In genomic region chr15:4027671-4028410, GRCm38 (mm10) we compare ENCODE assay signal across 8 mouse cellular contexts. TPM values are rescaled to one million over a fixed set of nuclear protein-coding genes. Genes with fewer than 3 reads are reported as not detected.
A peak's percentile ranks its signal among the peaks of the same experiment; 100 is the strongest.
DNase-seq lines count a peak whose midpoint lies in the region; ATAC-seq and TF ChIP-seq lines count a peak whose summit lies in the region.

No protein-coding gene starts in this region.

- H3K36me3 ChIP-seq in lung, postnatal 0 days (ENCODE audit: insufficient read depth, low read length): no peaks in the 10 kb centered on the region
- H3K36me3 ChIP-seq in embryonic facial prominence, embryonic 14.5 days (ENCODE audit: control insufficient read depth, insufficient read depth, low read length): no peaks in the 10 kb centered on the region
- no peaks in the 10 kb centered on the region for H3K36me3 ChIP-seq in kidney, embryonic 14.5 days (ENCODE audit: control insufficient read depth, insufficient read depth, low read length)
- no peaks in the 10 kb centered on the region for H3K36me3 ChIP-seq in neural tube, embryonic 12.5 days

- 6% methylated on average over 6 of the region's 6 CpGs for WGBS in lung, postnatal 0 days
- whole genome bisulfite sequencing in embryonic facial prominence, embryonic 14.5 days: 6% methylated on average over 6 of the region's 6 CpGs
- 3% methylated on average over 6 of the region's 6 CpGs for WGBS in kidney, embryonic 14.5 days
- WGBS in neural tube, embryonic 12.5 days: 6% methylated on average over 6 of the region's 6 CpGs

- TF ChIP-seq EP300 in lung, postnatal 0 days (IDR thresholded peaks at IDR 0.05): no peak

- H3K9ac ChIP-seq in lung, postnatal 0 days (replicated peaks; ENCODE audit: low read depth): peak overlapping the region; percentile 73
- peak overlapping the region; percentile 88 for H3K9ac ChIP-seq in embryonic facial prominence, embryonic 14.5 days (ENCODE audit: low read depth, low read length)
- peak overlapping the region; percentile 85; the same call in 1 of the 2 replicates for H3K9ac ChIP-seq in kidney, embryonic 14.5 days (ENCODE audit: low read depth, low read length)
- H3K9ac ChIP-seq in neural tube, embryonic 12.5 days: peak overlapping the region; percentile 77; the same call in 1 of the 2 replicates

- H3K27ac ChIP-seq in lung, postnatal 0 days (ENCODE audit: low read length): 0 out of 2 replicates have a peak overlapping the region, but pooled peaks have one; percentile 93
- H3K27ac ChIP-seq in embryonic facial prominence, embryonic 14.5 days (replicated peaks; ENCODE audit: low read depth, low read length): peak overlapping the region; percentile 99
- H3K27ac ChIP-seq in kidney, embryonic 14.5 days (ENCODE audit: low read depth, low read length): peak overlapping the region; percentile 97; the same call in 1 of the 2 replicates
- no peak overlapping the region for H3K27ac ChIP-seq in neural tube, embryonic 12.5 days

- peak overlapping the region; percentile 91 for H3K4me2 ChIP-seq in lung, postnatal 0 days (replicated peaks; ENCODE audit: low read depth, low read length)
- peak overlapping the region; percentile 62 for H3K4me2 ChIP-seq in embryonic facial prominence, embryonic 14.5 days (ENCODE audit: low read depth, low read length)
- peak overlapping the region; percentile 75 for H3K4me2 ChIP-seq in kidney, embryonic 14.5 days (replicated peaks; ENCODE audit: low read depth, low read length)
- H3K4me2 ChIP-seq in neural tube, embryonic 12.5 days (replicated peaks): peak overlapping the region; percentile 66

- H3K27me3 ChIP-seq in lung, postnatal 0 days (replicated peaks; ENCODE audit: insufficient read depth, low read length): no peaks in the 10 kb centered on the region
- H3K27me3 ChIP-seq in embryonic facial prominence, embryonic 14.5 days (replicated peaks; ENCODE audit: control insufficient read depth, insufficient read depth, low read length): no peaks in the 10 kb centered on the region
- no peaks in the 10 kb centered on the region for H3K27me3 ChIP-seq in kidney, embryonic 14.5 days (ENCODE audit: control insufficient read depth, insufficient read depth, low read length)
- no peaks in the 10 kb centered on the region for H3K27me3 ChIP-seq in neural tube, embryonic 12.5 days (replicated peaks)

- ATAC-seq in lung, postnatal 0 days: no peak
- ATAC-seq in embryonic facial prominence, embryonic 14.5 days (ENCODE audit: low read depth): no peak
- peak; percentile 18 for ATAC-seq in kidney, embryonic 14.5 days (ENCODE audit: low FRiP score, low TSS enrichment)
- no peak for ATAC-seq in neural tube, embryonic 12.5 days (ENCODE audit: low FRiP score, low read depth)
- ATAC-seq in granulocyte monocyte progenitor cell, adult 5-6 weeks (replicated peaks; ENCODE audit: poor library complexity, severe bottlenecking): no peak

- peak; percentile 16 for DNase-seq in lung, postnatal 0 days (ENCODE audit: low spot score)
- DNase-seq in lung, postnatal 14 days: no peak
- peak; percentile 18 for DNase-seq in embryonic facial prominence, embryonic 14.5 days (ENCODE audit: low spot score)
- DNase-seq in thymus, postnatal 0 days (ENCODE audit: low spot score): no peak
- no peak for DNase-seq in spleen, postnatal 4 days (ENCODE audit: low spot score in 2 of 2)

- H3K4me1 ChIP-seq in lung, postnatal 0 days (ENCODE audit: insufficient read depth, low read depth, low read length): peaks cover 21% of the 10 kb centered on the region; the same call in 1 of the 2 replicates
- H3K4me1 ChIP-seq in embryonic facial prominence, embryonic 14.5 days (ENCODE audit: control insufficient read depth, insufficient read depth, low read length): peaks cover 18% of the 10 kb centered on the region
- peaks cover 4% of the 10 kb centered on the region; the same call in 1 of the 2 replicates for H3K4me1 ChIP-seq in kidney, embryonic 14.5 days (ENCODE audit: control insufficient read depth, insufficient read depth, low read length)
- peaks cover 5% of the 10 kb centered on the region; the same call in 1 of the 2 replicates for H3K4me1 ChIP-seq in neural tube, embryonic 12.5 days

- TF ChIP-seq CTCF in lung, postnatal 0 days (IDR thresholded peaks at IDR 0.05): no peak

- peak overlapping the region; percentile 90 for H3K4me3 ChIP-seq in lung, postnatal 0 days (ENCODE audit: low read depth, low read length)
- peak overlapping the region; percentile 68 for H3K4me3 ChIP-seq in embryonic facial prominence, embryonic 14.5 days (ENCODE audit: low read depth, low read length)
- peak overlapping the region; percentile 85 for H3K4me3 ChIP-seq in kidney, embryonic 14.5 days (ENCODE audit: low read length)
- H3K4me3 ChIP-seq in neural tube, embryonic 12.5 days: peak overlapping the region; percentile 79

- no peaks in the 10 kb centered on the region for H3K9me3 ChIP-seq in lung, postnatal 0 days (ENCODE audit: low read length)
- H3K9me3 ChIP-seq in embryonic facial prominence, embryonic 14.5 days (ENCODE audit: control insufficient read depth, low read length): no peaks in the 10 kb centered on the region
- H3K9me3 ChIP-seq in kidney, embryonic 14.5 days (ENCODE audit: control insufficient read depth, low read length): no peaks in the 10 kb centered on the region
- no peaks in the 10 kb centered on the region for H3K9me3 ChIP-seq in neural tube, embryonic 12.5 days

RNA-seq across cellular contexts. Expression of gene Oxct1, which starts 1.7 kb away (rescaled TPM):
- 64.8 and 87.0 TPM in 2 replicates for polyA plus RNA-seq in lung, postnatal 0 days (2015; fragmentation: Nextera tagmentation; extraction: Ambion mirVana)
- 235 and 243 TPM in 2 replicates for polyA plus RNA-seq in embryonic facial prominence, embryonic 14.5 days (2014; fragmentation: Nextera tagmentation; extraction: Ambion mirVana)
- polyA plus RNA-seq in kidney, embryonic 14.5 days (2014; fragmentation: Nextera tagmentation; extraction: Ambion mirVana): 192 and 254 TPM in 2 replicates
- 184 and 190 TPM in 2 replicates for polyA plus RNA-seq in neural tube, embryonic 12.5 days (2016; fragmentation: Nextera tagmentation; extraction: Ambion mirVana)
- polyA plus RNA-seq in thymus, postnatal 0 days (2015; fragmentation: Nextera tagmentation; extraction: Ambion mirVana): 75.1 and 75.4 TPM in 2 replicates
- total RNA-seq in granulocyte monocyte progenitor cell, adult 5-6 weeks (2014; fragmentation: Nextera tagmentation): 65.6 and 66.0 TPM in 2 replicates
- 262 and 276 TPM in 2 replicates for total RNA-seq in granulocyte monocyte progenitor cell, adult 5-6 weeks (2017)

RNA-seq across cellular contexts. Expression of gene AW549877, which starts 32.3 kb away (rescaled TPM):
- 21.7 and 23.4 TPM in 2 replicates for polyA plus RNA-seq in lung, postnatal 0 days (2015; fragmentation: Nextera tagmentation; extraction: Ambion mirVana)
- polyA plus RNA-seq in embryonic facial prominence, embryonic 14.5 days (2014; fragmentation: Nextera tagmentation; extraction: Ambion mirVana): 41.8 and 44.5 TPM in 2 replicates
- 25.3 and 51.3 TPM in 2 replicates for polyA plus RNA-seq in kidney, embryonic 14.5 days (2014; fragmentation: Nextera tagmentation; extraction: Ambion mirVana)
- 49.6 and 53.9 TPM in 2 replicates for polyA plus RNA-seq in neural tube, embryonic 12.5 days (2016; fragmentation: Nextera tagmentation; extraction: Ambion mirVana)
- 13.5 and 16.9 TPM in 2 replicates for polyA plus RNA-seq in thymus, postnatal 0 days (2015; fragmentation: Nextera tagmentation; extraction: Ambion mirVana)
- 23.5 and 24.1 TPM in 2 replicates for total RNA-seq in granulocyte monocyte progenitor cell, adult 5-6 weeks (2014; fragmentation: Nextera tagmentation)
- 9.4 and 11.6 TPM in 2 replicates for total RNA-seq in granulocyte monocyte progenitor cell, adult 5-6 weeks (2017)

RNA-seq across cellular contexts. Expression of gene Fbxo4, which starts 48.5 kb away (rescaled TPM):
- 21.6 and 23.0 TPM in 2 replicates for polyA plus RNA-seq in lung, postnatal 0 days (2015; fragmentation: Nextera tagmentation; extraction: Ambion mirVana)
- 12.0 and 12.7 TPM in 2 replicates for polyA plus RNA-seq in embryonic facial prominence, embryonic 14.5 days (2014; fragmentation: Nextera tagmentation; extraction: Ambion mirVana)
- 10.2 and 12.7 TPM in 2 replicates for polyA plus RNA-seq in kidney, embryonic 14.5 days (2014; fragmentation: Nextera tagmentation; extraction: Ambion mirVana)
- polyA plus RNA-seq in neural tube, embryonic 12.5 days (2016; fragmentation: Nextera tagmentation; extraction: Ambion mirVana): 6.0 and 7.8 TPM in 2 replicates
- polyA plus RNA-seq in thymus, postnatal 0 days (2015; fragmentation: Nextera tagmentation; extraction: Ambion mirVana): 7.8 and 8.1 TPM in 2 replicates
- 13.8 and 21.4 TPM in 2 replicates for total RNA-seq in granulocyte monocyte progenitor cell, adult 5-6 weeks (2014; fragmentation: Nextera tagmentation)
- total RNA-seq in granulocyte monocyte progenitor cell, adult 5-6 weeks (2017): 8.3 and 12.3 TPM in 2 replicates

Comparison
In these comparisons a context has a peak if more than half of its experiments do, and no peak if none do; other contexts are left out.
1. DNase-seq: peak in lung, postnatal 0 days (single experiment) and embryonic facial prominence, embryonic 14.5 days (single experiment); none in lung, postnatal 14 days (single experiment), thymus, postnatal 0 days (single experiment) and spleen, postnatal 4 days (0 of 2).
2. Peak in every context shown above with its lines, with median percentiles within 50 percentile points of each other: H3K4me2 ChIP-seq, H3K4me3 ChIP-seq and H3K9ac ChIP-seq.